Mouse (Mus musculus) cerebellum, adult 2 months (tissue): ENCODE results near the gene Ralgapb. TPM values are rescaled to one million over a fixed set of nuclear protein-coding genes. Genes with fewer than 3 reads are reported as not detected.

Source experiments
- DNase-seq, 2 experiments: peaks; one replicate each; pipeline ENCODE4 v3.0.0; 2021
- H3K27ac ChIP-seq: fragments of 200-500 bp; 2 replicates; pipeline ENCODE4 v1.5.1; 2012; ENCODE audit warnings: low read length, control low read depth, inconsistent platforms; ENCODE audit not compliant: insufficient read depth
- H3K27me3 ChIP-seq: fragments of 200-500 bp; 2 replicates; pipeline ENCODE4 v1.6.1; 2012; ENCODE audit warnings: inconsistent platforms, mild to moderate bottlenecking, low read length, moderate library complexity; ENCODE audit not compliant: control insufficient read depth, insufficient read depth
- H3K4me1 ChIP-seq: fragments of 200-500 bp; 2 replicates; pipeline ENCODE4 v1.6.1; 2011; ENCODE audit warnings: low read length; ENCODE audit not compliant: control insufficient read depth, insufficient read depth
- H3K4me3 ChIP-seq: fragments of 200-500 bp; replicated peaks from 2 replicates; pipeline ENCODE3; 2011; ENCODE audit warnings: mild to moderate bottlenecking, low read depth, low read length, control low read depth; ENCODE audit not compliant: insufficient read depth
- CTCF ChIP-seq: fragments of 200-500 bp; IDR thresholded peaks from 2 replicates; pipeline ENCODE4 v1.5.1; 2011; ENCODE audit warnings: low read depth, mild to moderate bottlenecking, control low read depth, low read length, moderate library complexity, borderline replicate concordance; ENCODE audit not compliant: insufficient read depth
- POLR2A ChIP-seq: fragments of 200-500 bp; IDR thresholded peaks from 2 replicates; pipeline ENCODE4 v1.6.1; 2011; ENCODE audit warnings: low read length, control low read depth, borderline replicate concordance; ENCODE audit not compliant: insufficient read depth
- WGBS: fragments of 180-500 bp; shearing (Covaris S2); methylation state at CpG from one replicate; pipeline ENCODE4 v1.1.7; 2018; 5-methylcytosine and 5-hydroxymethylcytosine counted together
- polyA plus RNA-seq: library from polyadenylated mRNA; depleted of rRNA; stranded (reverse); fragments of >200 nt; gene quantifications from 2 replicates; pipeline ENCODE4 v1.2.3, GENCODE M21; 2012; rRNA removed

Gene Ralgapb
- polyA plus RNA-seq, 1 experiment, result 53.3 TPM

DNA sequence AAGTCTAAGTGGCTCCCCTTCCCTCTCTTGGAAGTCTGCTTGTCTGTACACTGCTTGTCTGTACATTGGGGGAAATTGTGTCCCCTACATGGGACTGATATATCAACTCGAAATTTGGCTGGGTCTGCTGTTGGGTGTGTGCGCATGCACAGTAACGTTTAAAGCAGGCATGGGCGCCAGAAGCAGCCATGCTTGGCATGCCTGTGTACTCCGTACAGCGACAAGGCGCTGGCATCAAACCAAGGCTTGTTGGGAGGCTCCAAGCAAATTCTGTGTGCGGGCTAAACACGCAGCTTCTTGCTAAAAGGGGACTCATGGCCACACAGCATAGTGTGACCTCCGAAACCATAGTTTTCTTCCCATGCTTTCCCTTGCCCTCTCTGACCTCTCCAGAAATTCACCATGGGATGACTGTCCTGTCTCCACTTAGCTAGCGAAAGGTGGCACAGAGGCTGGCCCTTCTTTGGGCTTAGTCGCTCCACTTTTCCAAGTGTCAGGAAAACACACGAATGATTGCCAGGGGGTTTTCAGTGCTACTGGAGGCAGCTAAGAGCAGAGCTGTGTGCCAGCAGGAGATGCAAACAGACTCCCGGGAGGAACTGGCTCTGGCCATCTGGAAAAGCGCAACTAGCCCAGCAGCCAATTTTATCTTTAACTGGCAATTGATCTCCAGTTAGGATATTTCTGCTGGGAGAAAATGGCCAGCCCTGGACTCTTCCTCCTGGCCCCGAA lies 114.6 kb downstream of the Ralgapb start:
- Histone ChIP-seq H3K27me3 (no peaks in the 10 kb centered on the region), H3K4me1 (peaks cover 5% of the 10 kb centered on the region; the same call in 1 of the 2 replicates), H3K4me3 (no peak overlapping the region), H3K27ac (no peak overlapping the region)
- TF ChIP-seq CTCF, result no peak
- no peak for TF ChIP-seq POLR2A
- WGBS, result 12% methylated on average over 16 of the region's 16 CpGs
- DNase-seq, result no peak

DNA sequence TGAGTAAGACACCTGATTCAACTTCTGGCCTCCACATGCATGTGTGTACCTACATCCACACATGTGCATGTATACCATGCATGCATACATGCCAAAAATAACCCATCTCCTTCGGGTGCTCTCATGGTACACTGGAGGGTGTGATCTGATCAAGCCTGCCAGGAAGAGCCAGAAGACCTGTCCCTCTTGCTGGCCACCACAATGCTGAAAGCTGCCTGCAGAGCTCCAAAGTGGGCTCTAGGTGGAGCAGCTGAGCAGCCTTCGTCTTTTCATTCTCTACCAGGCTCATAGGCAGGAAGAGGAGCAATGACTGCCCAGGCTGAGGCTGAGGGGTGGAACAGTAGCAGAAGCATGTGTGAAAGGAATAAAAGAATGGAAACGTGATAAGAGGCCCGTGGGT lies 124.4 kb downstream of the Ralgapb start:
- TF ChIP-seq POLR2A (no peak), CTCF (peak; percentile 72)
- DNase-seq, result peak; percentile 30 to 46
- H3K27me3 ChIP-seq, result no peaks in the 10 kb centered on the region
- no peak overlapping the region for H3K4me3 ChIP-seq
- WGBS, result 4% methylated on average over 4 of the region's 4 CpGs
- H3K4me1 ChIP-seq, result no peaks in the 10 kb centered on the region
- H3K27ac ChIP-seq, result no peak overlapping the region

DNA sequence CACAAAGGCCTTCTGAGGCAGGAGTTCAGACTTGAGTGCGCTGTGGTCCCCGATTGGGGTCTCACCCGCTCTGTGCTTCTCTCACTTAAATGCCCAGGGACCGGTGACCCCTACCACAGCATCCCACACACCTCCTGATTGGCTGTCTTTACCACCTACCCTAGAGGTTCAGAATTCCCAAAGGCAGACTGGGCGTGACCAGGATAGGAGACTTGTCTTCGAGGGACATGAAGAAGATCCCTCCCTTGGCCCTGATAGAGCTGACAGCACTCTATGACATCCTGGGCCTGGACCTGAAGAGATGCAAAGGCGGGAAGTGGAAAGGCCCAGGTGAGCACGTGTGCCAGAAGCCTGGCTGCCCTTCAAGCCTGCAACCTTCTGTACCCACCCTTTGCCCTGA lies 124.9 kb downstream of the Ralgapb start:
- Histone ChIP-seq H3K4me1 (no peaks in the 10 kb centered on the region), H3K27ac (no peak overlapping the region), H3K27me3 (no peaks in the 10 kb centered on the region), H3K4me3 (no peak overlapping the region)
- 78% methylated on average over 8 of the region's 8 CpGs for WGBS
- TF ChIP-seq POLR2A, result no peak
- no peak for DNase-seq

DNA sequence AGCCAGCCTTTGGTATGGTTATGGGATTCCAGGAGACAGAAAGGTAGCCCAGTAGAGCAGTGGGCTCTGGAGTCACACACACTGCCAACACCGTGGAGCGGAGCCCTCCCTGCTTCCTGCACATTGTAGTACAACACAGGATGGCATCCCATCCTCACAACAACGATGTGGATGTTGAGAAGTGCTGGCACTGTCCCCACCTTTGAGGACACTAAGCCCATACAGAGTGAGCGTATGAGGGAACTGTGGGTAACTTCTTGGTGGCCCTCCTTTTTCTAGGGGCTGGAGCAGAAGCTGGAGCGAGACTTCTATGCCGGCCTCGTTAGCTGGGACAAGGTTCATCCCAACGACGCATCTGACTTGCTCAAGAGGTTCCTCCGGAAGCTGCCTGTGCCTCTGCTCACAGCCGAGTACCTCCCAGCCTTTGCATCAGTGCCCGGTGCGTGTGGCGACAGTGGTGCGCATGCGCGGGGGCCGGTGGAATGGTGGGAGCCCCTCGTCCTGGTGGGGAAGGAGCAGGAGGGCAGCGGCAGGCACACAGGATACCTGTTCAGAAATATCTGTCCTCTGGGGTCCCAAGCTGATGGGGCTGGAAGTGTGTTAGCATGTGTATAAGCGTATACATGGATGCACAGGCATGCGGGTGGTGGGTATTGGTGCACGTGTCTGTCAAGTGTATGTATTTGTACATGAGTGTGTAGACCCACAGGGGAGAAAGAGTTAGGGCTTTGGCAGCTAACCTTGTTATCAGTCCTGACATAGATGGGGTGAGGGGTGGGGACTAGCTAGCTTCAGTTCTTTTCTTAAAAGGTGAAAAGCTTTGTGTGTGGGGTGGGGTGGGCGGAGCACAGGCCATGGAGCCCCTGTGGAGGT lies 130.0 kb downstream of the Ralgapb start:
- Histone ChIP-seq H3K4me1 (no peaks in the 10 kb centered on the region), H3K27ac (no peak overlapping the region), H3K27me3 (no peaks in the 10 kb centered on the region), H3K4me3 (peak overlapping the region; percentile 17)
- WGBS, result 54% methylated on average over 24 of the region's 24 CpGs
- no peak for TF ChIP-seq POLR2A
- no peak for TF ChIP-seq CTCF
- DNase-seq, result no peak

DNA sequence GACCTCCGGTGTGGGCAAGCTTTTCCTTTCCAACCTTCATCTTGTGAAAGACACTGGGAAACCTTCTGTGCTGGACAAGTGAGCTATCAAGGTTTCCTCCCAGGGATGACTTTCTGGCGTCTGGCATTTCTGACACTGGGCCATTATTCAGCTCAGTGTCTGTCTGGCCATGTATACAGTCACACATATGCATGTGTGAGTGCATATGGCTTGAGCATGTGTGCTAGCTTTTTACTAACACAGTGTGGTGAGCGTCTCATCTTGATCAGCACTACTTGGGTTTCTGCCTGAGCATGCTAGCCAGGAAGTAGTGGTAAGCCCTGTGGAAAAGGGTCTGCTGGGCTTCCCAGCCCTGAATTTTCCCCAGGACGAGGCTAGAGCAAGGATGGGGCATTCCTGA lies 131.6 kb downstream of the Ralgapb start:
- TF ChIP-seq CTCF (no peak), POLR2A (no peak)
- H3K27ac ChIP-seq, result no peak overlapping the region
- H3K4me1 ChIP-seq, result no peaks in the 10 kb centered on the region
- H3K4me3 ChIP-seq, result no peak overlapping the region
- DNase-seq, result no peak
- WGBS, result 25% methylated on average over 4 of the region's 4 CpGs
- no peaks in the 10 kb centered on the region for H3K27me3 ChIP-seq

DNA sequence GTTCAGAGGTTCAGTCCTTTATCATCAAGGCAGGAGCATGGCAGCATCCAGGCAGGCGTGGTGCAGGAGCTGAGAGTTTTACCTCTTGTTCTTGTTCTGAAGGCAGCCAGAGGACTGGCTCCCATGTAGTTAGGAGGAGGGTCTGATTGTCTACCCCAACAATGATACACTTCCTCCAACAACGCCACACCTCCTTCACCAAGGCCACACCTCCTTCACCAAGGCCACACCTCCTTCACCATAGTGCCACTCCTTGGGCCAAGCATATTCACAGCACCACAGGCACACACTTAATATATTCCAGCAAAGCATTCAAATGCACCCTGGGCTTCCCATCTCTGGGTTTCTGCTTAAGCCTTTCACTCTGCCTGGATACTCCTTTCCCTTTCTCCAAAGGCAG lies 135.6 kb downstream of the Ralgapb start:
- WGBS, result 66% methylated on average over 2 of the region's 2 CpGs
- no peaks in the 10 kb centered on the region for H3K4me1 ChIP-seq
- no peak for DNase-seq
- no peak overlapping the region for H3K4me3 ChIP-seq
- TF ChIP-seq POLR2A (no peak), CTCF (no peak)
- no peaks in the 10 kb centered on the region for H3K27me3 ChIP-seq
- H3K27ac ChIP-seq, result no peak overlapping the region

DNA sequence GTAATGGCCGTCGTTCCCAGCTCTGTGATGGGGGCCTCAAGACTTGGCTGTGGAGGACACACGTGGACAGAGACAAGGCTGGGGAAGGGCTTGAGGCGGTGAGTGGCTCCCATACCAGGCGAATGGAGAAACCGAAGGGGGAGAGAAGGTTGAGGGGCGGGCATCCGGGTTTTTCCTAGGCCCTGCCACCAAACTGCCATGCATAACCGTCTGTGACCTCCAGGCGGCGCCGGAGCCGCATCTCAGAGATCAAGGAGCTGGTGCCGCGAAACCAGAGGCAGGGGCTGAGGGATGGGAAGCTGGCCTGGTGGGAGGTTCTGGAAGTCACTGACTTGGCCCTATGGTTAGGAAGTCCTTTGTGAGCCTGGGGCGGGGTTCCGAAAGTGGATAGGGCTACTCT lies 137.1 kb downstream of the Ralgapb start:
- TF ChIP-seq POLR2A (no peak), CTCF (peak; percentile 76)
- H3K27me3 ChIP-seq, result no peaks in the 10 kb centered on the region
- H3K4me1 ChIP-seq, result no peaks in the 10 kb centered on the region
- no peak overlapping the region for H3K4me3 ChIP-seq
- no peak overlapping the region for H3K27ac ChIP-seq
- peak; percentile 52 to 67 for DNase-seq
- WGBS, result 4% methylated on average over 17 of the region's 17 CpGs

Other genes starting within 250 kb of the Ralgapb start
- gene D630003M21Rik, start 180.6 kb upstream of the Ralgapb start, polyA plus RNA-seq, result 2.3 and 2.4 TPM in 2 replicates
- gene Bpi, start 151.8 kb upstream of the Ralgapb start, polyA plus RNA-seq, result not detected in 2 replicates
- gene Lbp, start 103.4 kb upstream of the Ralgapb start, polyA plus RNA-seq, result 2.8 and 9.2 TPM in 2 replicates
- 1,048 and 1,100 TPM in 2 replicates for gene Snhg11, start 34.2 kb upstream of the Ralgapb start, polyA plus RNA-seq
- gene Adig, start 92.8 kb downstream of the Ralgapb start, polyA plus RNA-seq, result 0.43 TPM in 1 of 2 replicates, not detected in the other
- 0.16 and 0.20 TPM in 2 replicates for gene Arhgap40, start 102.9 kb downstream of the Ralgapb start, polyA plus RNA-seq
- 218 TPM in 2 replicates for gene Slc32a1, start 200.9 kb downstream of the Ralgapb start, polyA plus RNA-seq
- 7.2 and 7.5 TPM in 2 replicates for gene Actr5, start 215.0 kb downstream of the Ralgapb start, polyA plus RNA-seq